Mouse (Mus musculus) embryo, embryonic 11 days (tissue): ENCODE results near the gene Cyb5d1.

Experiments
- DNase-seq: peaks from one replicate; pipeline ENCODE4 v3.0.0-alpha.2; 2015

Cyb5d1 gene

DNA sequence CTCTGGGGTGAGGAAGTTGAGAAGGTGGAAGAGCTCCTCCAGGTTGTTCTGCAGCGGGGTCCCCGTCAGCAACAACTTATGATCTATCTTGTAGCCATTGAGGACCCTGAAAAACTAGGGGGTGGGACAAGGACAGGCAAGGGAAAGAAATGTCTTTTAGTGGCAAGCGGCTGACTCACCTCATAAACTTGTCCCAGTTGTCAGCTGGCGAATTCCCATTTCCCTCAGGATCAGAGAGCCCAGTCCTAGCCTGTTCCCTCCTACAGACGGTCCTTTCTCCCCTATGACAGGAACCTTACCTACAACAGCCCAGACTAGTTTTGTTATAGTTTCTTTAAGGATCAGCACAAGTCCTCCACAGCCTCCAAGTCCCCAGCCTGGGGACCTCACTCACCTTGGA, 38.9 kb downstream of the Cyb5d1 start:
- no peak for DNase-seq

DNA sequence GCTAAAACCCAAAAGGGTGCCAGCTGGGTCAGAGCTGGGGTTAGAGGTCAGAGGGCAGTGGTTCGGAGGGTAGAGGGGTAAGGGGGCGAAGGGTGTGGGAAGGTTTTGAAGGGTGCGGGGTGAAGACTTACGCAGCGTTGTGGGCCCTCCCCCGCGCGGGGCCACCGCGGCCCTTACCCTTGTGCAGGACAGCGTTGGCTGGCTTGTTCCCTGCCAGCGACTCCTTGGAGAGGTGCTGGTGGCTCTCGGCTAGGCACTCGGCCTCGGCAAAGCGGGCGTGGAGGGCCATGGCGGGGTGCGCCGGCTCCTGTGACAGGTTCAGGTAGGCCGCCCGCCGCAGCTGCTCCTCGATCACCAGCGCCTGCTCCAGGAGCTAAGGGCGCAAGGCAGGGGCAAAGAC, 49.0 kb downstream of the Cyb5d1 start:
- no peak for DNase-seq
